Mouse (Mus musculus) limb, embryonic 11.5 days (tissue): ENCODE results near the gene Gm960. TPM values are rescaled to one million over a fixed set of nuclear protein-coding genes. Genes with fewer than 3 reads are reported as not detected.
A peak's percentile ranks its signal among the peaks of the same experiment; 100 is the strongest.

ENCODE experiments used
- ATAC-seq: fragments of 200-750 bp; cut with Nextera tagmentation; 2 replicates; pipeline ENCODE4 v1.8.0; 2017; ENCODE audit warnings: low read depth; ENCODE audit not compliant: insufficient number of reproducible peaks, low FRiP score, low TSS enrichment
- DNase-seq: peaks from one replicate; pipeline ENCODE4 v3.0.0-alpha.2; 2015; ENCODE audit warnings: low spot score
- H3K27ac ChIP-seq: fragments of 300-500 bp; sonication (generic); replicated peaks from 2 replicates; pipeline ENCODE4 v1.5.1; 2014; ENCODE audit warnings: low read depth, mild to moderate bottlenecking, low read length
- H3K27me3 ChIP-seq: fragments of 300-500 bp; sonication (generic); 2 replicates; pipeline ENCODE4 v1.6.1; 2014; ENCODE audit warnings: mild to moderate bottlenecking, low read length, mixed read lengths; ENCODE audit not compliant: control insufficient read depth, insufficient read depth
- H3K36me3 ChIP-seq: fragments of 300-500 bp; sonication (generic); 2 replicates; pipeline ENCODE4 v1.6.1; 2014; ENCODE audit warnings: mild to moderate bottlenecking, low read length, moderate library complexity, mixed read lengths; ENCODE audit not compliant: control insufficient read depth, insufficient read depth
- H3K4me1 ChIP-seq: fragments of 300-500 bp; sonication (generic); 2 replicates; pipeline ENCODE4 v1.6.1; 2014; ENCODE audit warnings: low read length, mixed read lengths; ENCODE audit not compliant: control insufficient read depth, insufficient read depth
- H3K4me2 ChIP-seq: fragments of 300-500 bp; sonication (generic); 2 replicates; pipeline ENCODE4 v1.6.1; 2014; ENCODE audit warnings: low read depth, mild to moderate bottlenecking, moderate library complexity; ENCODE audit not compliant: severe bottlenecking
- H3K4me3 ChIP-seq: fragments of 300-500 bp; sonication (generic); 2 replicates; pipeline ENCODE4 v1.5.1; 2014; ENCODE audit warnings: low read depth, low read length
- H3K9ac ChIP-seq: fragments of 300-500 bp; sonication (generic); 2 replicates; pipeline ENCODE4 v1.6.1; 2014; ENCODE audit warnings: mild to moderate bottlenecking, low read length
- H3K9me3 ChIP-seq: fragments of 300-500 bp; sonication (generic); 2 replicates; pipeline ENCODE4 v1.6.1; 2016; ENCODE audit warnings: low read length; ENCODE audit not compliant: control insufficient read depth
- WGBS: fragments of 180-500 bp; shearing (Covaris S2); extraction: QIAGEN DNeasy Blood & Tissue Kit; methylation state at CpG from one replicate; pipeline ENCODE4 v1.1.7; 2014; 5-methylcytosine and 5-hydroxymethylcytosine counted together
- polyA plus RNA-seq: library from polyadenylated mRNA; unstranded; fragments of >200 nt; fragmentation: Nextera tagmentation; extraction: Ambion mirVana; gene quantifications from 2 replicates; pipeline ENCODE4 v1.2.1, GENCODE M21; 2014

The Gm960 gene
- polyA plus RNA-seq, 1 experiment from 2014 or later: 5.0 TPM

- ATAC-seq: peak; percentile 37; the same call in 1 of the 2 replicates
- Histone ChIP-seq H3K4me2 (peak overlapping the region; percentile 80), H3K4me1 (peaks cover 6% of the 10 kb centered on the region), H3K27ac (no peak overlapping the region; the same call in 1 of the 2 replicates), H3K9me3 (no peaks in the 10 kb centered on the region), H3K27me3 (no peaks in the 10 kb centered on the region), H3K36me3 (peaks cover 10% of the 10 kb centered on the region; the same call in 1 of the 2 replicates), H3K9ac (peak overlapping the region; percentile 97), H3K4me3 (peak overlapping the region; percentile 91)
- WGBS: 33% methylated on average over 4 of the region's 4 CpGs
- no peak for DNase-seq
Measured at GRCm38 (mm10) chr19:4624406-4625178, 73.9 kb downstream of the Gm960 start.

- Histone ChIP-seq H3K4me2 (no peak overlapping the region), H3K27me3 (no peaks in the 10 kb centered on the region), H3K36me3 (peaks cover 10% of the 10 kb centered on the region; the same call in 1 of the 2 replicates), H3K9me3 (no peaks in the 10 kb centered on the region), H3K27ac (no peak overlapping the region), H3K9ac (no peak overlapping the region), H3K4me3 (no peak overlapping the region), H3K4me1 (peaks cover 6% of the 10 kb centered on the region)
- 97% methylated on average over 12 of the region's 12 CpGs for WGBS
- DNase-seq: no peak
- no peak for ATAC-seq
Measured at GRCm38 (mm10) chr19:4624006-4624405, 74.5 kb downstream of the Gm960 start.

- Histone ChIP-seq H3K4me3 (no peak overlapping the region; the same call in 1 of the 2 replicates), H3K27me3 (no peaks in the 10 kb centered on the region), H3K4me2 (no peak overlapping the region), H3K9ac (no peak overlapping the region), H3K36me3 (peaks cover 10% of the 10 kb centered on the region; the same call in 1 of the 2 replicates), H3K9me3 (no peaks in the 10 kb centered on the region), H3K27ac (no peak overlapping the region), H3K4me1 (peaks cover 6% of the 10 kb centered on the region)
- 92% methylated on average over 9 of the region's 9 CpGs for WGBS
- no peak for DNase-seq
- ATAC-seq: no peak
Measured at GRCm38 (mm10) chr19:4623419-4623818, 75.0 kb downstream of the Gm960 start.

- no peaks in the 10 kb centered on the region for H3K27me3 ChIP-seq
- ATAC-seq (no peak), DNase-seq (no peak)
- peaks cover 10% of the 10 kb centered on the region; the same call in 1 of the 2 replicates for H3K36me3 ChIP-seq
- 86% methylated on average over 5 of the region's 5 CpGs for WGBS
- no peak overlapping the region for H3K4me2 ChIP-seq
- peaks cover 6% of the 10 kb centered on the region; the same call in 1 of the 2 replicates for H3K4me1 ChIP-seq
- no peak overlapping the region for H3K4me3 ChIP-seq
- no peaks in the 10 kb centered on the region for H3K9me3 ChIP-seq
- H3K9ac ChIP-seq: no peak overlapping the region
- no peak overlapping the region for H3K27ac ChIP-seq
Measured at GRCm38 (mm10) chr19:4622780-4623179, 75.7 kb downstream of the Gm960 start.

GRCm38 (mm10) chr19:4620721-4621120, 77.7 kb downstream of the Gm960 start:
- ATAC-seq (no peak), DNase-seq (no peak)
- H3K4me3 ChIP-seq: no peak overlapping the region
- no peak overlapping the region for H3K4me2 ChIP-seq
- peaks cover 10% of the 10 kb centered on the region; the same call in 1 of the 2 replicates for H3K36me3 ChIP-seq
- no peaks in the 10 kb centered on the region for H3K27me3 ChIP-seq
- WGBS: 88% methylated on average over 7 of the region's 7 CpGs
- H3K27ac ChIP-seq: no peak overlapping the region
- no peaks in the 10 kb centered on the region for H3K9me3 ChIP-seq
- peaks cover 7% of the 10 kb centered on the region; the same call in 1 of the 2 replicates for H3K4me1 ChIP-seq
- H3K9ac ChIP-seq: no peak overlapping the region

- Histone ChIP-seq H3K27me3 (no peaks in the 10 kb centered on the region), H3K4me1 (peaks cover 9% of the 10 kb centered on the region), H3K27ac (no peak overlapping the region), H3K9me3 (no peaks in the 10 kb centered on the region), H3K36me3 (peaks cover 10% of the 10 kb centered on the region; the same call in 1 of the 2 replicates), H3K9ac (no peak overlapping the region), H3K4me3 (no peak overlapping the region), H3K4me2 (no peak overlapping the region)
- DNase-seq (no peak), ATAC-seq (no peak)
- WGBS: 90% methylated on average over 10 of the region's 10 CpGs
Measured at GRCm38 (mm10) chr19:4619461-4619860, 79.0 kb downstream of the Gm960 start.

GRCm38 (mm10) chr19:4618183-4618582, 80.3 kb downstream of the Gm960 start:
- no peaks in the 10 kb centered on the region for H3K9me3 ChIP-seq
- 35% methylated on average over 18 of the region's 18 CpGs for WGBS
- peaks cover 16% of the 10 kb centered on the region for H3K4me1 ChIP-seq
- H3K4me2 ChIP-seq: 0 out of 2 replicates have a peak overlapping the region, but pooled peaks have one; percentile 4
- no peak for ATAC-seq
- H3K4me3 ChIP-seq: no peak overlapping the region
- peaks cover 8% of the 10 kb centered on the region; the same call in 1 of the 2 replicates for H3K36me3 ChIP-seq
- H3K9ac ChIP-seq: peak overlapping the region; percentile 22; the same call in 1 of the 2 replicates
- H3K27me3 ChIP-seq: no peaks in the 10 kb centered on the region
- no peak overlapping the region for H3K27ac ChIP-seq
- peak; percentile 57 for DNase-seq

GRCm38 (mm10) chr19:4616546-4616945, 81.9 kb downstream of the Gm960 start:
- Histone ChIP-seq H3K9me3 (no peaks in the 10 kb centered on the region), H3K36me3 (peaks cover 5% of the 10 kb centered on the region), H3K4me3 (peak overlapping the region; percentile 91; the same call in 1 of the 2 replicates), H3K27me3 (no peaks in the 10 kb centered on the region), H3K9ac (no peak overlapping the region), H3K4me2 (peak overlapping the region; percentile 81; the same call in 1 of the 2 replicates), H3K27ac (no peak overlapping the region), H3K4me1 (peaks cover 16% of the 10 kb centered on the region)
- ATAC-seq (no peak), DNase-seq (no peak)
- WGBS: 28% methylated on average over 4 of the region's 4 CpGs
